Mouse (Mus musculus): ENCODE measurements around the gene Syt8.

GRCm38 (mm10) chr7:142470171-142470691, 35.6 kb downstream of the Syt8 start:
- TF ChIP-seq GATA1 (IDR thresholded peaks at IDR 0.05; ENCODE audit: borderline replicate concordance, low read length) (no peak), FLI1 (IDR thresholded peaks at IDR 0.05; ENCODE audit: low read length) (no peak)
